Mouse (Mus musculus) right cerebral cortex, postnatal 36 days (tissue): ENCODE data around the gene Plagl2.
A peak's percentile ranks its signal among the peaks of the same experiment; 100 is the strongest.

Experiments used
- DNase-seq, 2 experiments: peaks; one replicate each; pipeline ENCODE4 v3.0.0; 2022; ENCODE audit warnings: low spot score in 2 of 2, mixed read lengths in 1 of 2

The Plagl2 gene

DNA sequence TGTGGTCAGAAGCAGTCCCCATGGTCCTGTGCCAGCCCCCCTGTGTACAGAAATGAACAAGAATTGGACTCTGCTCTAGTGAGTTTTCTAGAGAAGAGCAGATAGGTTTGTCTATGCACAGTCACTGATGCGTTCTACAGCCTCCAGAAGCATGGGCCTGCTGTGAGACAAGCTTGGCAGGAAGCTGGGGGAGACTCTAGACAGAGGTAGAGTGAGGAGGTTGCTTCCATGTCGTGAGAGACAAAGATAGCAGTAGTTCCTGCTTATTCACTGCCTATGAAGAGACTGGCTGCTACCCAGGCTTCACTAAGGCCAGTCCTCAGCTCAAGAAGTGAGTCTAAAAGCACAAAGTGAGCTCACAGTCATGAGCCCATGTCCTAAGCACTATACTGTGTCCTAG lies 50.0 kb downstream of the Plagl2 start:
- DNase-seq: peak in 1 of 2 experiments; percentile 29

DNA sequence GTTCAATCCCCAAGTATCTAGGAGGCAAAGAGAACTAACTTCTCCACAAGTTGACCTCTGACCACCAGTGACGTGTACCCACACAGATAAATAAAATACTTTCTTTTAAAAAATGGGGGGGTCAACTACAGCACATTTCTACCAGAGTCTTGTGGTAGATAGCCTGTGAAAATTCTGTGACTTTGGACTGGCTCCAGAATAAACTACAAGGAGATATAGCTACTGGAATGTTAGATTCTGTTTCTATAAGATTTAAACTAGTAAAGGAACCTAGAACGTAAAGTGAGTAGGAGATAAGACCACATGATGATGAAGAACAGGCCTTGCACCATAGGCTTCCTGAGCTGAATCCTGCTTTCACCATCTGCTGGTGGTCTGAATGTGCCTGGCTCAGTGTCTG lies 53.4 kb downstream of the Plagl2 start:
- no peak for DNase-seq

DNA sequence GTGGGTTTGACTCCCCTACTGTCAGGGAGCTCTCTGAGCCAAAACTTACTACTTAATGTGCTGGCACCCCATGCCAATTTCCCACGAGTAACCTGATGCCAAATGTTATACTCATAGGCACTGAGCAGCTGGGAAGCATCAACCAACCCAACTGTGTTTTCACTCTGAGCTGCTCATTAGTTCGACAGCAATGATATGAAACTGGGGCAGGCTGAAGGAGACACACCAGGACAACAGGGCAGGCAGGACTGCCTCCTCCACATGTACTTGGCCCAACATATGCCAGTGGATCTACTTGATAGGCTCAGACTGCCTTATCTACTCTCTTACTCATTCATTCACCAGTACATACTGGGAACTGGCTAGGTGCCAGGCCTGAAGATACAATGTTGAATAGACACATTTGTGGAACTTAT lies 55.0 kb downstream of the Plagl2 start:
- DNase-seq: peak in 1 of 2 experiments; percentile 15

DNA sequence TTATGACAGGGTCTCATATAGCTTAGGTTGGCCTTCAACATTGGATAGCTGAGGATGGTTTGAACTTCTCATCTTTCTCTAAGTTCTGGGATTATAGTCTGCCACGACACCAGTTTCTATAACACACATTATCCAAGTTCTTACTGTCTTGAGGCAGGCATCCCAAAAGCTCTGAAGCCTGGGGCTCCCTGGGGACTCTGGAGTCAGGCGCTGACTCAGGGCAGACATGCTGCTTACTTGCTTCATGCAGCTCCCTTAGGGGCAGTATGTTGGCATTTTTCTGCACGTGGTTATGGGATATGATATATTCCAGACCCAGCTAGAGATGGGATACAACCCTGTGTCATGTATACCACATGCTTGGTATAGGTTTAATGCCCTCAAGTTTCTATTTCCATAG lies 61.3 kb downstream of the Plagl2 start:
- DNase-seq: no peak

DNA sequence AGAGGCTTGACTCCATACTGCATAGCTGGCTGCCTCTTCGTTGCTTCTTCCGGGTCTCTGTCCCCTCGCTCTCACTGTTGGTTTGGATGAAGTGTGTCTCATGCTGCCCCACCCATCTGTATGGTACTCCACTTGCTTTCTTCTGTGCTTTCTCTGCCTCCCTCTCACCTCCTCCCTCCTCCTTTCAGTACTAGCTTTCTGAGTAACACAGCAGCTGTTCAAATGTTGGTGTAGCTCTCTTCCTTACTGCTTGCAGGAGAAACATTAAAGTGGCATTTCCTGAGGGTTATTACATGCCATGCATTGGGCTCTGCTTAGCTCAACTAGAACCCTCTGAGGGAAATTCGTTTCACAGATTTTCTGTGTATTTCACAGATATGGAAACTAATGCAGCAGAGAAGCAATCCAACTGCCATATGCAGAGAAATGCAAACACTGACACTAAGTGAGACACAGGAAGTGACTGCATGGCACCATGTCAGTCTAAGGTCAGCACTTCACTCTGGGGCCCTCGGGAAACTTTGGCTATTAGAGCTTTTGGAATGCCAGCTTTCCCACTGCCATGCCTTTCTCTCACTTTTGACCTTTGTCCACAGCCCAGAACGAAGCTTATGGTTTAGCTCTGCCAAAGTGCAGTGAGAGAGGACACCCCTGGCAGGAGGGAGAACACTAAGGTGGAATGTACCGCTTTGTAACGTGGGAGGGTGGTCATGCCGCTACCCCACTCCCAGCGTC lies 61.9 kb downstream of the Plagl2 start:
- DNase-seq: peak in 1 of 2 experiments; percentile 14
